Mouse (Mus musculus) adrenal gland, postnatal 36 days (tissue): ENCODE data around the gene 1700037C18Rik. TPM values are rescaled to one million over a fixed set of nuclear protein-coding genes. Genes with fewer than 3 reads are reported as not detected.

Experiments
- DNase-seq, 2 experiments: peaks; one replicate each; pipeline ENCODE4 v3.0.0; 2021; ENCODE audit warnings: mixed read lengths in 1 of 2
- long read RNA-seq, 2 experiments: library from polyadenylated mRNA; stranded (forward); transcript quantifications; one replicate each; pipeline ENCODE4 v2.0.0; 2021; ENCODE audit warnings: borderline sequencing depth in 2 of 2
- total RNA-seq, 2 experiments: library from RNA; stranded (reverse); gene quantifications; 2 replicates each; pipeline ENCODE4 v1.2.3; 2021

The 1700037C18Rik gene
- 1 to 10 TPM; 3.2 to 4.0 TPM for total RNA-seq
- long read RNA-seq, experiment 1, partial matches to known transcripts, result 3 of 9 reads
- long read RNA-seq, experiment 1, other reads (novel, unspliced or antisense), result 3 of 9 reads
- long read RNA-seq, experiment 2, result 0 reads

GRCm38 (mm10) chr16:3908537-3909111 lies at the start of gene 1700037C18Rik, which contains the start of gene Cluap1:
TSS of gene 1700037C18Rik (minus strand) at chr16:3908689.
TSS of gene Cluap1 (plus strand) at chr16:3908801.
- peak; percentile 95 for DNase-seq

DNA sequence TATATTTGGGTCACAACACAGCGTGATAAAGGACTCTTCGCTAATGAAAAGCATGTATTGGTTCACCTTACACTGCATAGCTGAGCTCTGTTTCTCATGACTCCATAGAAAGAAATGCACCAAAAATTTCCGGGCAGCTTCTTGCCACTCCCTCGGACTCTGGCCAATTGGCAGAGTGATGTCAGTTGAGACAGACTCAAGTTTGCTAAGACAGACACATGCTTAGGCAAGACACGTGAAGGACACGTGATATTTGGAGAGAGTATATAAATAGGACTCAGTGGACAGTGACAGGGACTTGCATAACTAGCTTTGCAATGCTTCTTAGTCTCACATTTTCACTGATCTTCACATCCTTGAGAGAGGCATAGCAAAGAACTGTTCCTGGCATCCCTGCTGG lies 47.9 kb upstream of the 1700037C18Rik start:
- DNase-seq, result peak; percentile 56 to 69

DNA sequence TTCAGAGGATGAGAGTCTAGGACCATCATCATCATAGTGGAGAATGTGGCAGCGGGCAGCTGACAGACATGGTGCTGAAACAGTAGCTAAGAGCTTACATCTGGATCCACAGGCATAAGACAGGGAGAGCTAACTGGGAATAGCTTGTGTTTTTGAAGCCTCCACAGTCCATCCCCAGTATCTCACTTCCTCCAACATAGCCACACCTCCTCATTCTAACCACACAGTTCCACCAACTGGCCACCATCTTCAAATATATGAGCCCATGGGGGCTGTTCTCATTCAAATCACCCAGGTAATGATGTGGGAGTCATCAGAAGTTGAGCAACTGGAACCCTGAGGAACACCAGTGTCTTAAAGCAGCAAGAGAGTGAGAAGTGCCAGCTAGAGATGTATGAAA lies 42.7 kb upstream of the 1700037C18Rik start:
- DNase-seq, result no peak

- DNase-seq, result no peak
These were observed 26.2 kb upstream of the 1700037C18Rik start for GRCm38 (mm10) chr16:3934701-3935100.

- DNase-seq, result no peak
These were observed 25.6 kb upstream of the 1700037C18Rik start for GRCm38 (mm10) chr16:3934091-3934490.

DNA sequence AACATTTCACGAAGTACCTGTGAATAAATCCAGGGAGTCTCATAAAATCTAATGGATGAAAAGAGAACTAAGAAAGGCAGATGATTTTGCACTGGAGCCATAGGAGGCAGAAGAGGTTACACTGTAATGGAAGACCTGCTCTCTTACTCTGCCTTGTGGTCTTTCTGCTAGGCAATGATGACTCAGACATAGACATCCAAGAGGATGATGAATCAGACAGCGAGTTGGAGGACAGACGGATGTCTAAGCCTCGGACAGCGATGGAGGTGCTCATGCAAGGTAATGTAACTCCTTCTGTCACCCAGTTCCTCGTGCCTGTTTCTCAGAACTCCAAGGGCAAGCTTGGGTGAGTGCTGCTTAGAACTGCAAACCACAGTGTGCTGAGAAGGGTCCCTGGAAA lies 25.0 kb upstream of the 1700037C18Rik start:
- peak in 1 of 2 experiments; percentile 12 for DNase-seq

- no peak for DNase-seq
These were observed 20.7 kb upstream of the 1700037C18Rik start for GRCm38 (mm10) chr16:3929151-3929550.

DNA sequence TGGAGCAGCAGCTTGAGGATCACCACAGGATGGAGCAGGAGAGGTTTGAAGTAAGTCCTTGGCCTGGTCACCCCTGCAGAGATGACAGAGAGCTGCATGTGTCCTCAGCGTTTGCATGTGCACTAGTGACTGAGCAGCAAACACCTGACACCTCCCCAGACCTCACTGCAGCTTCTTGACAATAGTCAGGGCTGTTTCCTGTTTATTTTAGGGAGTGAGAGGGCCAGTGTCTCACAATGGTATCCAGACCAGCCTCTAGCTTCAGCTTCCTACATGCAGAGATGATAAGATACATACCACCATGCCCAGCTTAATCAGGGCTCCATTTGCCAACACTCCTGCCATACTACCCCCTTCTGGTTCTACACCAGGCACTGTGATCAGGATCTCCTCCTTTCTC lies 20.1 kb upstream of the 1700037C18Rik start:
- DNase-seq, result no peak

DNA sequence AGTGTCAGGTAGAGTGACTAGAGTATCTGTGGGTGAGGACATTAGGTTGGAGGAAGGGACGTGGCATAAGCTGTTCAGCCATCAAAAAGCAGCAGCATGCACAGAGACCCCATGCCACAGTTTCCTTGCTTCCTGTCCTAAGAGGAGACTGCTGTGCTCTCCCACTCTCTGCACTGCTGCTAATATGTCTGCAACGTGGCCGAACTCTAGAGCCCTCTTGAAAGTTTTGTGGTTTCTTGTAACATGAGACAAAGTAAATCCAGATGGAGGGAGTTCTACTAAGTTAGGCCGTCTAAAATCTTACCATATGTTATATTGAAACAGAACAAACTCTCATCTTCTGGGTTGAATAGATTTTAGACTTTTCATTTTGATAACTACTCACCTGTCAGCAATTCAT lies 15.5 kb upstream of the 1700037C18Rik start:
- no peak for DNase-seq

DNA sequence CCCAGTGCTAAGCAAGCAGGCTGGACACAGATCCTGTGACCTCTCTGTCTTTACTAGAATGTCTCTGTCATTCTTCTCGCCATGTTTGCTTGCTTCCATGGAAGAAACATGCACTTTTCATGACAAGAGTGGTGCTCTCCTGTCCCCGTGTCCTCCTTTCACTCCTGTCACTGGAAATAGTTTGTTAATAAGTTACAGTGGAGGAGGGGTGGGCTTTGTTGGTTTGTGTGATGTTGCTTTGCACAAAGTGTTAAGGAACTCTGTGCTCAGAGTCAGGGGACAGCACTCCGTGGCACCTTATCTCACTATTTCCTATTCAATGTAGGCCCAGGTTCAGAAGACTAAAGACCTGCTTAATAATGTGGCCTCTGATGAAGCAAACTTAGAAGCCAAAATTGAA lies 15.0 kb upstream of the 1700037C18Rik start:
- DNase-seq, result no peak

DNA sequence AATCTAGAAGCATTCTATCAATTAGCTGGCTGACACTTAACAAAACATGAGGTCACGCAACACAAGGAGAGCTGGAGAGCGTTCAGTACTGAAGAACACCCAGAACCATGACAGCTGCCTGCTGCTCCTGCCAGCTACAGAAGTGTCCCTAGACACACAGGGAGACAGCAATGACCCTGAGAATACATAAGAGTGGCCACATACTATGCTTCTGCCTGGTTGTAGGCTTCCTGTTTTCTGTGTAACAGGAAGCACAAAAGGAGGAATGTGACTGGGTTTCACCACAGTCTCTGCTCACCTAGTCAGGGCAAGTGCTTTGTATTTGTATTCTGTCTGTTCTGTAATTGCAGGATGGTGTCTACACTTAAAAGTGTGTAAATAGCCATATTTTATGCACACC lies 12.3 kb upstream of the 1700037C18Rik start:
- DNase-seq, result no peak

- DNase-seq, result no peak
These were observed 629 bp upstream of the 1700037C18Rik start for GRCm38 (mm10) chr16:3909118-3909517.

DNA sequence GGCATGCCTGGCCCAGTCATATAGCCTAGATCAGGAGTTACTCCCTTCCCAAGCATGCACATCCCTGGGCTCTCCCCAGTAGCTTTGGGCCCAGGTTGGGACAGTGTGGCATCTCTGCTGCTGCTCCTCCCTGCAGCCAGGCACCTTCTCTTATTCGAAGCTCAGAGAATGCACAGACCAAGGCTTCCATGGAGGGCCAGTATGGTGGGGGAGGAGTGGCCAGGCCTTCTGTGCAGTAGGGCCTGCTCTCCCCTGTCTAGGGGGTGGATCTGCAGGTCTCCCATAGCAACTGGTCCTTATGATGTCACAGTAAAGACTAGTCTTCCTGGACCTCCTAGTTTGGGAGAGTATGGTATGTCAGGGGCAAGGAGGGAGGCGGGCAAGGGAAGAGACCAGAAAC lies 1.0 kb downstream of the 1700037C18Rik start:
- no peak for DNase-seq

GRCm38 (mm10) chr16:3896553-3896952 lies 11.9 kb downstream of the 1700037C18Rik start:
- DNase-seq, result no peak

- no peak for DNase-seq
These were observed 12.4 kb downstream of the 1700037C18Rik start for GRCm38 (mm10) chr16:3896046-3896445.

DNA sequence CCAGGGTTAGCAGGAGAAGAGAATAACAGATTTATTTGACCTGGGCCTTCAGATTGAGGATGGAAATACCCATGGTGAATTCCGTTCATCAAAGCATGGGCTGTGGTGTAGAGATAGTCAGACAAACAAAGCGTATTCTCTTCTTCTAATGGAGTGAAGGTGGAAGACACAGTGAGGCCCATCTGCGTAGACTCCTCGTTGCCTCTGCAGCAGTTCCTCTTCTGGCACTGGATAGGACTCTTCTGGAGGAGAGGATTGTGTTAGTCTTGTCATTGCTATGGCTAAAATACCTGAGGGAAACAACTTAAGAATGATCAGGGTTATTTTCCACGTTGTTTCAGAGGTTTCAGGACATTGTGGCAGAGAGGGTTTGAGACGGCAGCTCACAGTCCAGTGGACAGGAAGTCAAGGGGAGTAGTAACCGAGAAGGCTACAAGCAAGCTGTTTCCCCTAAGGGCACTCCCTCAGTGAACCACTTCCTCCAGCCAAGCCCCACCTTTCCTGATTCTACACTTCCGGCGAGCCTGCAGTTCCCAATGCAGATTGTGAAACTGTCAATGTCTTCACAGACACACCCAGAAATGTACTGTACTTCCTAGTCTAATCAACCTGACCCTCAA lies 13.2 kb downstream of the 1700037C18Rik start:
- peak; percentile 21 to 39 for DNase-seq

GRCm38 (mm10) chr16:3893739-3894138 lies 14.8 kb downstream of the 1700037C18Rik start:
- no peak for DNase-seq

DNA sequence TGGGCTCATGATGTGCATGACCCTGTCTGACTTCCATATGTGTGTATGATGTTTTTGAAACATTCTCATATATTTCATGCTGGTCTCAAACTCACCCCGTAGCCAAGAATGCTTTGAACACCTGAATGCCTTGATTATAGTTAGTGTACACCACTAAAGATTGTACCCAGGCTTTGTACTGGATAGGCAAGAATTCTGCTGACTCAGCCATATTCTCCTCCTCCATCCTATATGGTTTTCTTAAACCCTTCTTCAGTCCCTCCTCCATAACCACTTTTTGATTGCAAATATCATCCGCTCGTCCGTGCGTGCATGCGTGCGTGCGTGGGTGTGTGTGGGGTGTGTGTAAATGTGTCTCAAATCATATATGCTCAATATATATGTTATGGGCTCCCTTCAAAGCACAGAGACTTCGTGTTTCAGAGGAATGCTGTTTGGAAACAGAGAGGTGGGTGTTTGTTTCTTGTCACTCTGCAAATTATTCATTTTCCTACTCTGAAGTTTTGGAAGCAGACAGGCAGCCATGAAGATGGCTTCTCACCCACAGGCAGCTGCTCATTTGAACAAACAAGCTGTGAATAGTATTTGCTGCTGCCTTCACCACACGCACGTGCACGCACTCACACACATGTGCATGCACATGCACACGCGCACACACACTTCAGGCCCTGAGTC lies 16.7 kb downstream of the 1700037C18Rik start:
- no peak for DNase-seq

- DNase-seq, result peak in 1 of 2 experiments; percentile 13
These were observed 23.3 kb downstream of the 1700037C18Rik start for GRCm38 (mm10) chr16:3885065-3885670.

DNA sequence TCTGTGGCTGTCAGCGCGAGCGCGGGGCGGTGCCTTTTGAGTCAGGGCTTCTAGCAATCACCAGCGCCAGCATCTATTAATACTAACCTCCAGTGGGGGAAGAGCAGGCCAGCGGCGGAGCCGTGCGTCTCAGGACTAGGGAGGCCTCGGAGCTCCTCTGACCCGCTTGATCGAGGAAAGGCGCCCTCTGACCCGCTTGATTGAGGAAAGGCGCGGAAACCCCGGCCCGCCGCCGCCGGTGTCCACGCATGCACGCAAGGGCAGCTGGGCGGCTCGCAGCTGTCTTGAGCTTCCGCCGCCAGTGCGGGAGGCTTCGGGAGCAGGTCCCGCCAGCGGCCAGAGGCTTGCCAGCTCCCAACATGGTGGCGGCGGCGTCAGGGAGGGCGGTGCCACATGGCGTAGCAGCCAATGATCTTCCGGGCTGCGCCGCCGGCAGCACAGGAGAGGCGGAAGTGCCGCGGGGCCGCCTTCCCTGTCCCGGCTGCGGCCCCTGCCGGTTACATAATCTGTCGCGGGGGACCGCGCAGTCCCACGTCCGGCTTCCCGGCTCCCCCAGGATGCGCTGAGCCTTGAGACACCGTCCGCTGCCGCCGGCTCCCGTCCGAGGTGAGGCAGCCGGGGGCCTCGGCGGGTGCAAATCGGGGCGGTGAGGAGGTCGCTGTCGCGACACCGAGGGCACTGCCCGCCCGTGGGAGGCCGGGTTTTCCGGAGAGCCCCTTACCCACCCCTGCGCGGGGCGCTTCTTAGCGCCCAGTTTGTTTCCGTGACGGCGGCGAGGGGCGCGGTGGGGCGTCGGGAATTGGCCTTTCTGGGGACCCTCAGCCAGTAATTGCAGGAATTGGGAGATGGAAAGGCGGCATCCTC lies 24.1 kb downstream of the 1700037C18Rik start, which contains the start of the genes Zfp597 and Gm20695:
Gene Zfp597, minus strand, starts transcription at position 361 of the 864 bp plus-strand sequence.
Gene Gm20695, plus strand, starts transcription at position 448 of the 864 bp plus-strand sequence.
- DNase-seq, result peak; percentile 98

DNA sequence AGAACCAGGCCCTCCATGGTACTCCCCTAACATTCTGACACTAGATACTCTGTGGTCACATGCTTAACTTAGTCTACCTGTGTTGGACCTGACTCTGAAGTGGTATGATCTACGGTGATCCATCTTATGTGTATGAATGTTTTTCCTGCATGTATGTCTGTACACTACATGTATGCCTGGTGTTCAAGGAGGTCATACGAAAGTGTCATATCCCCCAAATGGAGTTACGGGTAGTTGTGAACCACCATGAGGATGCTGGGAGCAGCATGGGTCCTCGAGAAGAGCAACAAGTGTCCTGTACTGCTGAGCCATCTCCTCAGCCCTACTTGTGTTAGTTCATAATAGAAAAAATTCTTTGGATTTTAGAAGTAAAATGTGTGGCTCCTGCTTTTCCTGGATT lies 32.1 kb downstream of the 1700037C18Rik start:
- DNase-seq, result no peak
